Mouse (Mus musculus): ENCODE results near the gene Dcdc2b. TPM values are rescaled to one million over a fixed set of nuclear protein-coding genes. Genes with fewer than 3 reads are reported as not detected.

Dcdc2b gene
- polyA plus RNA-seq (2017; shearing (Covaris generic)): 8.8 TPM

DNA sequence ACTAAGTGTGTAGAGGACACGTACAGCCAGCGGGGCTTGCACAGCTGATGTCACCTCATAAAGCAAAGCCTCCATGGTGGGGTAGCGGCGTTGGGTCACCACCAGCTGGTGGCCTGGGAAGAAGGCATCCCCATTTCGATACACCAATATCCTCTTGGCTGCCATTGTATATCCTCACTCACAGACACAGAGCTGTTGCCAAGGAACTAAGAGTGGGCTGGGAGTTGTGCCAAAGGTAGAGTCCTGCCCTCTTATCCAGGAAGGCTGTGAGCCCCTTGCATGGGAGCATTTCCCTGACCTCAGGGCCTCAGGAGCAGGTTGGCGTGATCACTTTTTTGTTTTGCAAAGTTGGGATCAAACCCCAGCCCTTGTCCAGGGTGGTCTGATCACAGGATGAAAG is at the start of gene Dcdc2b:
Gene Dcdc2b (minus strand): TSS at position 165 of the 400 bp plus-strand sequence.

DNA sequence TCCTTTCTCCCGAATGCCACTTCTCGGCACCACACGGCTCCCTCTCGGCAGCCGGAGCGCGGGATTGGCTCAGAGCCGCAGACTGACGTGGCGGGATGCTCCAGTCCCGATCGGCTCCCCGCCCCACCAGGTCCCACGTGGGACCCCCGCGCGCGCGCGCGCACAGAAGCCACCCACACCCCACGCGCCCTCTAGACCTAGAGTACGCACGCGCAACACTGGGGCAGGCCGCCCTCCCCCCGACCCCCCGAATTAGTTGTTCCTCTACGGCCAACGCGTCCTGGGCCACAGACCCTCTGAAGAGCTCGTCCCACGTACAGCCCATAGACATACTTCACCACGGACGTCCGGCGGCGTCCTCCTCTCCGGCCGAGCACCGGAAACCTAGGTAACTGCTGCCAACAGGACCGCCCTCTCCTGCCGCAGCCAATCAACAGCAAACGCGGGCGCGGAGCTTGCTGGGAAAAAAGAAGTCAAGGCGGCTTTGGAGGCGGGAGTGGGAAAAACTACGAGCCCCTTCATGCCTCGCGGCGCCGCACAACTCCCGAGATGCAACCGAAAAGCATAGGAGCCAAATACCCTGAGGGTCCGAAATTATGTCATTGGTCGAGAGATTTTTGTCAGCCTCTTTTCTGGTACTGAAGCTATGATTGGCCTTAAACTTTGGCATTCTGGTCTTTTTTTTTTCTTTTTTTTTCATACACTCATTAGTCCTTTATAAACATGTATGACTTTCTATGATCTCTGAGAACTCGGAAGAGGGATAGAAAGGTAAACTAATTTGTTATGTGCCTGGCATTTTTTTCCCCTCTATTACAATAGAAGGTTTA is 26.8 kb upstream of the Dcdc2b start, which contains the start of gene Txlna:
Gene Txlna (minus strand): TSS at position 428 of the 830 bp plus-strand sequence.

GRCm38 (mm10) chr4:129623681-129624091 is 9.6 kb upstream of the Dcdc2b start, which contains the start of gene Ccdc28b:
Gene Ccdc28b, minus strand, starts transcription at chr4:129623947.

DNA sequence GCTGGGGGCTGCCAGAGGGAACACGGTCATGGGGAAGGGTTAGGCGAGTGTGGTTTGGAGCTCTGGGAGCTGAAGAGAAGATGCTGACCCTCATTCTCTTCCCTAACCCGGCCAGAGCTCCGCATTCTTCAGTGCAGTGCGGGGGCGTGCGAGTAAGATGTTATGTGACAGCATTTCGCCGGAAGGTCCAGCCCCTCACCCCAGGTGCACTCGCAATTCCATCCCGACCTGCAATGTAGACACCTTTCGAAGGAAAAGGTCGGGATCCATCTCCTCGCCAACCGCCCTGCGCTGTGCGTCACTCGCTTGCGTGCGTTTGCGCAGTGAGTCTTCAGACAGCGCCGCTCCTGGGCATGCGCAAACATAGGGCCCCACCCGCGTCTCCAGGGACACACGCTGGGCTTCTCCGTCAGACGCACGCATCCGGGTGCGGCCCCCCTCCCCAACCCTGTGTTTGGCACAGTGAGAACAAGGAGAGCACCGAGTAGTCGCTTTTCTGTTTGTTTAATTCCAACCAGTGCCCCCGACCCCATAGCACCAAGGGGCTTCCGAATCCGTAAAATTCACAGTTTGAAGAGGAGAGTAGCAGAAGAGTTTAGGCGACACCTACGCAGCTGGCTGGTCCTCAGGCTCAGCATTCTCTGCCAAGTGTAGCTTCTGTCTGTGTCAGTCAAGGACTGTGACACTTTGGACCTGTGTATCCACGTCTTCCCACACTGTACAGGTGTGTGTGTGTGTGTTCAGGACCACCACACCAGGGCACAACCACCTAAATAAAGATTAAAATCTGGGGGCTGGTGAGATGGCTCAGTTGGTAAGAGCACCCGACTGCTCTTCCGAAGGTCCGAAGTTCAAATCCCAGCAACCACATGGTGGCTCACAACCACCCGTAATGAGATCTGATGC is 5.0 kb upstream of the Dcdc2b start, which contains the start of gene Iqcc:
Gene Iqcc (minus strand): TSS at position 314 of the 906 bp plus-strand sequence.

DNA sequence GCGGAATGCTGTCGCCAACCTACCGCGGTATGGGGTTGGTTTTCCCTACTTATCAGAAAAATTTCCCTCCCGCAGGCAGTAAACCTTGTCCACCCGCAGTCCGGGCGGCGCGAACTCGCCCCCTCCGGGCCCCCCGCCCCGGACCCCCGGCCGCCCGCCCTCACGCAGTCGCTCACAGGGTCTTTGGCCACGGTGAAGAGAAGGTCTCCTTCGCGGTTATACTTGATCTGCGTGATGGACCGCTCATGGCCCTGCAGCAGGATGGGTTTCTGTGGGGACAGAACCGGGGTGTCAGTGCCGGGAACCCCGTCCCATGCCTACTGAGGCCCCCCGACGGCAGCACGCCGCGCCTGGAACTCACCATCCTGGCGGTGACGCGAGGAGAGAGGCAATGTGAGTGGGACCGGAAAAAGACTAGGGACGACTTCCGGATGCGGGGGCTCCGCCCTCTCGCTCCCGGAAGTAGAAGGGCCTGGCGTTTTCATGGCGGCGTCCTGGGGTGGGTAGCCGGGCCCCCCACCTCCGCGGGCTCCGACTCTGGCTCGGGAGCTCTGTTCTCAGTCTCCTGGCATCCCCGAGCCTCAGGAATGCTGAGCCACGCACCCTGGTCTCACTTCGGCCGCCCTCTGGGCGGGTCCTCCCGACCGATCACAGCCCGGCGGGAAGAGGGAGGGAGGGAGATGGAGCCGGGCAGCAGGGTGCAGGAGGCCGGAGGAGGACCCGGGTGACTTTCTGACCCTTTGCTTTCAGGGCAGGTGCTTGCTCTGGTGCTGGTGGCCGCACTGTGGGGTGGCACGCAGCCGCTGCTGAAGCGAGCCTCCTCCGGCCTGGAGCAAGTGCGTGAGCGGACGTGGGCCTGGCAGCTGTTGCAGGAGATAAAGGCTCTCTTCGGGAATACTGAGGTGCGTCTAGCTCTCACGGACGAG is 13.6 kb downstream of the Dcdc2b start, which contains the start of the genes Eif3i and Tmem234:
Gene Eif3i (minus strand): TSS at position 416 of the 926 bp plus-strand sequence.
Gene Tmem234 (plus strand): TSS at position 436 of the 926 bp plus-strand sequence.

GRCm38 (mm10) chr4:129578466-129578865 is 35.6 kb downstream of the Dcdc2b start, which contains the start of gene Fam167b:
Gene Fam167b, minus strand, starts transcription at chr4:129578549.

DNA sequence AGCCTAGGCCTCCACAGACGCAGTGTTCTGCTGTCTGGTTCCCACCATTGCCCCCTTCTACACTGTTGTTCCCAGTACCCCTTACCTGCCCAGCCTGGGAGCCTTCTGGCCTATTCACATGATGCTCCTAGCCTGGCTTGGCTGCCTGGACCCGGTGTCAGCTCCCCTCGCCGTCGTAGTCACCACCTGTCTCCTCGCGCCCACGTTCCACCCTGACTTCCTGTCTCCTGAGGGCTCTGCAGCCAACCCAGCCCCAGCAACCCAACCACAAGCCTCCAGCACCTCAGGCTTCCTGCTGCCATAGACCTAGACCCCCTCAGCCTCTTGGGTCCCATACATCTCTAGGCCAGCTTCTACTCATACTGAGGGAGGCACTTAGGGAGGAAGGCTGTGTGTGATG is 40.6 kb downstream of the Dcdc2b start, which contains the start of gene Lck:
Gene Lck (minus strand): TSS at position 212 of the 400 bp plus-strand sequence.

Other genes with a start within 250 kb of the Dcdc2b start
- 12.3 TPM for gene Zbtb8a, start 236.1 kb downstream of the Dcdc2b start, polyA plus RNA-seq (2017; shearing (Covaris generic))
- gene Zbtb8b, start 173.4 kb downstream of the Dcdc2b start, polyA plus RNA-seq (2017; shearing (Covaris generic)): not detected
- 44.4 TPM for gene Bsdc1, start 152.7 kb downstream of the Dcdc2b start, polyA plus RNA-seq (2017; shearing (Covaris generic))
- gene Tssk3, start 123.2 kb downstream of the Dcdc2b start, polyA plus RNA-seq (2017; shearing (Covaris generic)): not detected
- gene Fam229a, start 123.1 kb downstream of the Dcdc2b start, polyA plus RNA-seq (2017; shearing (Covaris generic)): not detected
- 6.5 TPM for gene Marcksl1, start 100.7 kb downstream of the Dcdc2b start, polyA plus RNA-seq (2017; shearing (Covaris generic))
- gene Hdac1, start 71.5 kb downstream of the Dcdc2b start, polyA plus RNA-seq (2017; shearing (Covaris generic)): 375 TPM
- gene Lck, start 40.6 kb downstream of the Dcdc2b start, polyA plus RNA-seq (2017; shearing (Covaris generic)): 1,699 TPM
- gene Fam167b, start 35.7 kb downstream of the Dcdc2b start, polyA plus RNA-seq (2017; shearing (Covaris generic)): not detected
- gene Eif3i, start 13.6 kb downstream of the Dcdc2b start, polyA plus RNA-seq (2017; shearing (Covaris generic)): 238 TPM
- gene Tmem234, start 13.6 kb downstream of the Dcdc2b start, polyA plus RNA-seq (2017; shearing (Covaris generic)): 282 TPM
- gene Iqcc, start 4.8 kb upstream of the Dcdc2b start, polyA plus RNA-seq (2017; shearing (Covaris generic)): 43.9 TPM
- 49.2 TPM for gene Ccdc28b, start 9.7 kb upstream of the Dcdc2b start, polyA plus RNA-seq (2017; shearing (Covaris generic))
- gene Txlna, start 26.8 kb upstream of the Dcdc2b start, polyA plus RNA-seq (2017; shearing (Covaris generic)): 88.8 TPM
- 26.1 TPM for gene Kpna6, start 58.5 kb upstream of the Dcdc2b start, polyA plus RNA-seq (2017; shearing (Covaris generic))
- 25.6 TPM for gene Tmem39b, start 82.6 kb upstream of the Dcdc2b start, polyA plus RNA-seq (2017; shearing (Covaris generic))
- 30.1 TPM for gene Khdrbs1, start 128.0 kb upstream of the Dcdc2b start, polyA plus RNA-seq (2017; shearing (Covaris generic))
- 247 TPM for gene Ptp4a2, start 197.0 kb upstream of the Dcdc2b start, polyA plus RNA-seq (2017; shearing (Covaris generic))